Mouse (Mus musculus) mouse trophoblast stem cell (cell line): ENCODE data around the gene Ankrd55.
"Not testable (repeated sequence)": the region's sequence is repeated elsewhere in the genome, so short reads cannot be mapped to it uniquely, and the experiment has no call there.

Experiments used
- in situ Hi-C, 2 experiments: fragments of 300-500 bp; cut with MseI, MboI; formaldehyde crosslinking; loops; 2 replicates in 1 of 2; 3 replicates in 1 of 2; pipeline ENCODE4 v1.15.1; 2025

The Ankrd55 gene

DNA sequence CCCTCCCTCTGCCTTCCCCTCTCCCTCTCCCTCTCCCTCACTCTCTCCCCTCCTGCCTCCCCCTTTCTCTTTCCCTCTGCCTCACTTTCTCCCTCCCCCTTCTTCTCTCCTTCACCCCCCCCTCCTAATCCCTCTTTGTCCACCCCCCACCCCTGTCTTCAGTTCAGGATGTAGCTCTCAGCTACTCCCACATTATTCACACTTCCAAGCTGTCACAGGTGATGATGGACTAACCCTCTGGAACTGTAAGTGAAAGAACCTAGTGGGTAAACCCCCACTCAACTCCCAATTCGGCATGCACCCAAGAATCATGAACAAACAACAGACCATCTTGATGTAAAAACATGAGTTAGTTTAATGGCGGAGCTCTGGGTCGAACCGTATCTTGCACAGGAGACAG lies 122.2 kb downstream of the Ankrd55 start:
- in situ Hi-C loops, result no loop called here

DNA sequence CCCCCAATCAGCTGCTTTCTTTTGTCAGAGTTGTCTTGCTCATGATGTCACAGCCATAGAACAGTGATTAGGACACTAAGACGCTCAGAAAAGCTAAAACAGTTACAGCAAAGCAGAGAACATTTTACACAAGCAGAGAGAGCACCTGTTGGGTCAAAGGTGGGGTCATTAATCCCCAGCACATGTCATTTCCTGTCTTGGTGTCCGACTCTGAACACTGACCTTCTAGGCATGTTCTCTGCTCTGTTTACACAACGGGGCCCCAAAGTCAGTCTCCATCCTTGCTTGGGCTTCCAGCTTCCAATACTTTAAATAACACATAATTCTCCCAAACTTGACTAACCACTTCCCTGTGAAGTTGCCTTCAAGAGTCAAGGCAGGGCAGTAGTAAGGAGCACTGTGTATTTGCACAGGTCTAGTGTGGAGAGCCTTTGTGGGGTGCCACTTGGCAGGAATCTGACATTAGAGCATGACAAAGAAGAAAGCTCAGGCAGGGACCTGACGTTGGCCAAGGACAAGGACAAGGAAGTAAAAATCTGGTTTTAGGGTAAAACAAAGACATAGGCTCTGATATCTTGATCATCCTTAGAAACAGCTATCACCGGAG lies 123.1 kb downstream of the Ankrd55 start:
- in situ Hi-C loops, result no loop called here

GRCm38 (mm10) chr13:112412251-112412650 lies 124.0 kb downstream of the Ankrd55 start:
- in situ Hi-C loops, result no loop called here

DNA sequence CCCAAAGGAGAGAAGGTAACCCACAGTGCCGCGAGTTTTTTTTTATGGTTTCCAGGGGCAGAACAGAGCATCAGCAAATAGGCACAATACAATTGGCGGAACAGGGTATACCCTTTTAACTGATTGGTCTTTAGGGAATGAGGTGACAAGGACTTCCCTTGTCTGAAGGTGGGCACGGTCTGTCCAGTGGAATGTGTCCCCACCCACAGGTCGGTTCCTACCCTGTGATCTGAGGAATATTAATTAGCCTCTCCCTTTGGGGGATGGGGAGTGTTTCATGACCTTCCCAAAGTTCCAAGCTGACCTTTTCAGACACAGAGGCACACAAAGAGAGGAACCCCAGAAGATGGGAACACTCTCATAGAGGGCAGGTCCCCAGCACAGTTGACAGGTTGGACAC lies 124.6 kb downstream of the Ankrd55 start:
- in situ Hi-C loops, result no loop called here

DNA sequence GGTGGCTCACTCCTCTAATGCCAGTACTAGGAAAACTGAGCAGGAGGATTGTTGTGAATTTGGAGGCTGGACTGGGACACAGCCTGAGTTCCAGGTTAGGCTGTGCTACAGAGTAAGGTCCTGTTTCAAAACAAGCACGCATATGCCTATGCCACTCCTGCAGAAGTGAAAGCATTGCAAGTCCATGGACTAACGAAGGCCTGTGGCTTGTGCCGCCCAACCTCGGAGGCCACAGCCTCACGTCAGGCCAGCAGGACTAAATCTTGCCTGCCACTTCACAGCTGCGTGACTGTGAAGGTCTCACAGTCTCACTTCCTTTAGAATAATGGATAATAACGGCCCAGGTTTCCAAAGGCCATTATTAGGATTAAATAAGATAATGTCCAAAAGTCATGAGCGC lies 125.4 kb downstream of the Ankrd55 start:
- in situ Hi-C loops, result no loop called here

DNA sequence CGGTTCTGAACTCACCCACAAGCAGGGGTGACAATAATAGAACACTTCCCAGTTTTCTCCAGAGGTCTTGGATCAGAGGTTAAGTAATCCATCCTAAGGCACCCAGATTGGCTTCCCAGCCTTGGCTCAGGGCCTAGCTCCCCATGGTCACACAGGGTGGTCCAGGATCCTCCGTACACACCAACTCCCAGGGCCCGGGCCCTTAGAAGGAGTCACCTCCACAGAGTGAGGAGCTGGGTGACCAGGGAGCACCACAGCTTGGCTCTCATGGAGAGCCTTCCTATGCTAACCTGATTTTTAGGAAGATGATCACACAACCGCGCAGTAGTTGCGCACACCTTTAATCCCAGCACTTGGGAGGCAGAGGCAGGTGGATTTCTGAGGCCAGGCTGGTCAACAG lies 127.6 kb downstream of the Ankrd55 start:
- in situ Hi-C loops, result no loop called here

DNA sequence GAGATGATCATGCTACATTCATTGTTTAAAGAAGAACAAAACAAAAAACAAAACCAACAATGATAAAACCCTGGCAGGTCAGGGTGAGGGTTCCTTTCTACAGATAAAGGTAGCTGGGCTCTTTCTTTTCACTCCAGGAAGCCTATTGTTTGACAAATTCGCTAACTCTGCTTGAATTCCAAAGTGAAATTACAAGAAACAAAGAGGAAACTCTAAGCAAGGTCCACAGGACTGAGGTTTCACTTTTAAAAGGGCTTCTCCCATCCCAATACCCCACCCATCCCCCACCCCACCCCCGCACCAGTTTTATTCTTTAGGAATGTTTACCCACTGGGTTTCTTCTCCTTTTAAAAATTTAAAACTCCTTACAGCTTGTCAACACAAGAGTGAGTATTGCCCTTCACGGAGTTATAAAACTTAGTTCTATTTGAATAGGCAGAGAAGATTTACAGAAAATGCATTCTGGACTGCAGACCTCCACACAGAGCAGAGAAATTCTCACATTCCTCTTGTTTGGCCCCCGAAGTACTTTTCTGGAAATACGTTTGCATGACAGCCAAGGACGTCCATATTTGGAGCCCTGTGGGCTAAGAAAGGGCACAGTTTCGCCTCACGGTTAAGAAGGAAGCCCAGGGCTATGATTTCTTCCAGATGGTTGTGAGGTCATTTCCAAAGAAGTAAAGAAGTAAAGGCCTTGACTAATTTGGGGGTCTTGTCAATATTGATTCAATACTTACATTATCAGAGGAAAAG lies 128.3 kb downstream of the Ankrd55 start:
- in situ Hi-C loops, result no loop called here

- in situ Hi-C loops, result no loop called here
These were observed 128.9 kb downstream of the Ankrd55 start for GRCm38 (mm10) chr13:112417163-112417523.

DNA sequence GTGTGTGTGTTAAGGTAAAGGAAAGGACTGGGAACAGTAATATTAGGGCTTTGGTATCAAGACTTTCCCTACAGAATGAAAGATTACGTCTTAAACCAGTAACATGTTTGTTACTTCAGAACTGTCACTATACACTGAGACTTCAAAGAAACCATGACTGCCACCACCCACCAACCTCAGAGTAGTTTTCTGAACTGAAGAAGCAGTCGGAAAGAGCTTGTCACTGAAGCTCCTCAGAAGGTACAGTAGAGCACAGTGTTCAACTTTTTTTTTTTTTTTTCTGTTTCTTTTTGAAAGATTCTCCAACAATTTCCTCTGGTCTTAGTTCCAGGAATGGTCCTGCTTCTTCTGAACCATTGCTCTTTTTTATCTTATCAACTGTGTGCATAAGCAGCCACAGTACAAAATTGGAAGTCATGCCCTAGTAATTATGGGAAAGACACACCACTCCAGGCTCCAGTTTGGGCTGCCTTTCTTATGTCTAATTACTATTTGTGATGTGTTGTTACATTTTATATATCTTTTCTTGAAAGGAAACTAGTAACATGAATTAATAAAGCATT lies 129.7 kb downstream of the Ankrd55 start:
- in situ Hi-C loops, result no loop called here

DNA sequence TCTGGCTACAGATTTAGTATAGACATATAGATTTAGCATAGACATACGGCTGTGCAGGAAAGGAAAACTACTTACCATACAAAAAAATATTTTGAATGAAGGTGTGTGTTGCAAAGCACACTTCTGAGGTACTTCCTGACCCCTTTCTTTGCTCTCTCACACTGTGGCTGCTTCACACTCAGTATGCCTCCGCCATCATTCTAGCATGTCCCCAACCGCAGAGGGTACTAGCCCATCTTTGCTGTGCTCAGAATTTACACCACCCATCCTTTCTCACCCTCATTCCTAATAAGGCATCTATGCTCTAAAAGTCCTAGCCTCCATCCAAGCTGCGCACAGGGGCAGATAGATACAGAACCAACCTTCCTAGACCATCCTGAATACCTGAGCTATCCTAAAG lies 130.3 kb downstream of the Ankrd55 start:
- in situ Hi-C loops, result no loop called here

GRCm38 (mm10) chr13:112424212-112424611 lies 136.0 kb downstream of the Ankrd55 start:
- in situ Hi-C loops, result no loop called here

- in situ Hi-C loops, result no loop called here
These were observed 136.4 kb downstream of the Ankrd55 start for GRCm38 (mm10) chr13:112424635-112425034.

GRCm38 (mm10) chr13:112425181-112425654 lies 137.0 kb downstream of the Ankrd55 start:
- in situ Hi-C loops, result no loop called here

- in situ Hi-C loops, result no loop called here
These were observed 138.2 kb downstream of the Ankrd55 start for GRCm38 (mm10) chr13:112426265-112427135.

GRCm38 (mm10) chr13:112427136-112427470 lies 138.9 kb downstream of the Ankrd55 start:
- in situ Hi-C loops, result not testable (repeated sequence)

- in situ Hi-C loops, result no loop called here
These were observed 139.3 kb downstream of the Ankrd55 start for GRCm38 (mm10) chr13:112427521-112427920.

DNA sequence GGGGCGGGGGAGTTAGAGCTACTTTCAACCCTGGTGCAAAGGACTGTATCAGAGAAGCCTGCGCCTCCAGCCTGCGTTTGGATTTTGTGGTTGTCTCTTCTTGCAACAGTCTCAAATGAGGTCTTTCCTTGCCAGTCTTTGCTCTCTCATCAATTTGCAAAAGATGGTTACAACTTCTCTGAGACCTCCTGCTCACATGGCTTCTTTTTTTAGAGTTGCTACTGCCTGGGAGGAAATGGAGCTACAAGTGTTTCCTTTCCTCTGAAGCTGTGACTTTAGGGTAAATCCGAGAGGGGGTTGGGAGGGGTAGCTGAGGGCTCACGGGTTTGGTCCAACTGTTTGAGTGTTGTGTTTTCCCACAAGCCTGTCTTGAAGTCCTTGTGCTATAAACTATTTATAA lies 145.0 kb downstream of the Ankrd55 start:
- in situ Hi-C loops, result no loop called here
